Mouse (Mus musculus): ENCODE measurements around the gene Cdk17. TPM values are rescaled to one million over a fixed set of nuclear protein-coding genes. Genes with fewer than 3 reads are reported as not detected.

Gene Cdk17
- polyA plus RNA-seq, 1 experiment from 2014 or later: 67.8 TPM

DNA sequence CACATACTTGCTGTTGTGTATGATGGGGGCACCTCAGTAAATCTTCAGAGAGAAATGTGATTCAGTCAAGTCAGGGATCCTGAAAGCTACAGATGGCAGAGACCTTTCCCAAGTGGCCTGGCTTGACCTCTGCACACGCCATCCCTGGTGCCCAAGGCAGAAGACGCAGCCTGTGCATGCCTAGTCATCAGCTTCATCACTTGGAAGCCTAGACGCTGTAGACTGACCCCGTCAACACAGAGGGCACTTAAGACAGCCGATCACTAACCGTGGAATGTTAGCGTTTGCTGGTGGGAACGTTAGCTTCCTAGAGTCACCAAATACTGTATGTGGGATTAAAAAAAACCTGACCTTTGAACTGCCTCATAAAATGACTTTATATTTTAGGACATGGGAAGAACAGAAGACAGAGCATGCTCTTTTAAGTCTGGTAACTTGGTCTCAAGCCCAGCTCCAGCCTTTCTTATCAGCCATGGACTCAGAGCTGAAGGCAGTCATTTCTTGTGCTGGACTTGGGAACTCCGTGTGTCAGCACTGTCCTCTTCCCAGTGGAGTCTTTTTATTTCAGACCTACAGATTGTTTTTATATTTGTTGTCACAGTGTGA lies 78.6 kb downstream of the Cdk17 start:
- Histone ChIP-seq H3K9ac (replicated peaks; ENCODE audit: low read length) (no peak overlapping the region), H3K27ac (replicated peaks; ENCODE audit: low read depth, low read length) (no peak overlapping the region), H3K27me3 (ENCODE audit: control insufficient read depth, insufficient read depth, low read length) (no peaks in the 10 kb centered on the region), H3K4me3 (replicated peaks; ENCODE audit: low read depth, low read length) (no peak overlapping the region), H3K36me3 (ENCODE audit: control insufficient read depth, insufficient read depth, low read length) (peaks cover 61% of the 10 kb centered on the region), H3K4me2 (ENCODE audit: low read length) (no peak overlapping the region), H3K9me3 (ENCODE audit: control insufficient read depth, low read length) (no peaks in the 10 kb centered on the region), H3K4me1 (ENCODE audit: control insufficient read depth, insufficient read depth, low read length) (no peaks in the 10 kb centered on the region)
- ATAC-seq (ENCODE audit: low FRiP score, low TSS enrichment) (no peak), DNase-seq (no peak)
- WGBS: 84% methylated on average over 9 of the region's 9 CpGs

DNA sequence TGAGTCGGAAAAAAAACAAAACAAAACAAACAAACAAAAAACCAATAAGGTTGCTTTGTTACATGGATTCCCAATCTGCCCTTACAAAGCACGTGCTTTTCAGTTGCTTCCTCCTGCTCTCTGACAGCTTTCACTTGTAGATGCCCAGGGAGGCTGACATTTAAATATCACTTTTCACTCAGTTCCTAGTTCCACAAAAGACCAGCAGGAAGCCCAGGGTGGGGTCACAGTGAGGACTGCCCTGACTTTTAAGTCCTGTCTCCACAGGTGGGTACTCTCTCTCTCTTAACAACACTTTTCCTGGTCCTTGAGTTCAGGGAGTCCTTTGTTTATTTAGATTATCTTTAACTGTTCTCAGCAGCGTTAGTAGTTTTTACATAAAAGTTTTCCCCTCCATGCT lies 81.5 kb downstream of the Cdk17 start:
- Histone ChIP-seq H3K4me1 (ENCODE audit: control insufficient read depth, insufficient read depth, low read length) (no peaks in the 10 kb centered on the region), H3K27ac (replicated peaks; ENCODE audit: low read depth, low read length) (no peak overlapping the region), H3K9me3 (ENCODE audit: control insufficient read depth, low read length) (no peaks in the 10 kb centered on the region), H3K4me2 (ENCODE audit: low read length) (no peak overlapping the region), H3K36me3 (ENCODE audit: control insufficient read depth, insufficient read depth, low read length) (peaks cover 36% of the 10 kb centered on the region), H3K4me3 (replicated peaks; ENCODE audit: low read depth, low read length) (no peak overlapping the region), H3K9ac (replicated peaks; ENCODE audit: low read length) (no peak overlapping the region), H3K27me3 (ENCODE audit: control insufficient read depth, insufficient read depth, low read length) (no peaks in the 10 kb centered on the region)
- DNase-seq (no peak), ATAC-seq (ENCODE audit: low FRiP score, low TSS enrichment) (no peak)
- WGBS: 8% methylated on average over 3 of the region's 3 CpGs

DNA sequence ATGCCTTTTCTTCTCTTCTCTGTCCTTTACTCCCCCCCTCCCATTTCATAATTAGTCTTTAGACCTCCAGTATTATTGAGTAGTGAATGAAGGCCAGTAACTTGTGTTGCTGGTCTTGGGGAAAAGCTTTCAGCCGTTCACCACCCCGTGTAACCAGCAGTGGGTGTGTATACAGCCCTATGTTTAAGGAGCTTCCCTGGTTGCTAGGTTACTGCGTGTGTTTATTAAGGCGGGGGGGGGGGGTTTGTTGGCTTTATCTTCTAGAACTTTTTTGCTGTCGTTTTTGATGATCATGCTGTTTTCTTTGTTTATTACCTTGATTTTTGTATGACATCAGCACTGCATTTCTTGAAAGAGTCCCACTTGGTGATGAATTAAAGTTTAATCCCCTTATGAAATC lies 82.2 kb downstream of the Cdk17 start:
- Histone ChIP-seq H3K36me3 (ENCODE audit: control insufficient read depth, insufficient read depth, low read length) (peaks cover 31% of the 10 kb centered on the region), H3K27me3 (ENCODE audit: control insufficient read depth, insufficient read depth, low read length) (no peaks in the 10 kb centered on the region), H3K9ac (replicated peaks; ENCODE audit: low read length) (no peak overlapping the region), H3K4me3 (replicated peaks; ENCODE audit: low read depth, low read length) (no peak overlapping the region), H3K4me2 (ENCODE audit: low read length) (no peak overlapping the region), H3K4me1 (ENCODE audit: control insufficient read depth, insufficient read depth, low read length) (0 out of 2 replicates have a peak, but pooled peaks cover 3% of the 10 kb centered on the region), H3K9me3 (ENCODE audit: control insufficient read depth, low read length) (no peaks in the 10 kb centered on the region), H3K27ac (replicated peaks; ENCODE audit: low read depth, low read length) (no peak overlapping the region)
- 4% methylated on average over 5 of the region's 5 CpGs for WGBS
- DNase-seq: no peak
- no peak for ATAC-seq (ENCODE audit: low FRiP score, low TSS enrichment)

DNA sequence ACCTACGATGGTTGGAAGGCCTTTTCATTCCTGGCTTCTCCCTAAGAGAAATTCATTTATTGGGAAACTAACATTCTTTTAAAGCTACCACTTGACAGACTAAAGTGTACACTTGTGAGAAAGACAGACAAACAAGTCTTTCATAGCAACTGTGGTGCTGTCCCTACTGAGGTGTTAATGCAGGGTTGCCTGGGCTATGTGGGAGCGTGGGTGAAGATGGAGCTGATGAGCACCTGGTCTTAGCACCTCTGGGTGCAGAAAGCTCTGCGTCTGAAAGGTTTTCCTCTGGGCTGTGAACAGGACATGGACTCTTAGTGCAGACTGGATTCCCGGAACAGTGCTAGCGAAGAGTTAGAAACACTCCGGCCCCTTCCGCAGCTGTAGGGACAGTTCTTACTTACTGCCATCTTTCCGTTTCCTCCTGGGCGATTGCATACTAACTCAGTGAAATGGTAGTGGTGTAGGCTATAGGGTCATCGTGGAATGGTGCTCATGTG lies 83.6 kb downstream of the Cdk17 start:
- no peak overlapping the region for H3K9ac ChIP-seq (replicated peaks; ENCODE audit: low read length)
- DNase-seq: no peak
- ATAC-seq (ENCODE audit: low FRiP score, low TSS enrichment): no peak
- H3K4me3 ChIP-seq (replicated peaks; ENCODE audit: low read depth, low read length): no peak overlapping the region
- peaks cover 25% of the 10 kb centered on the region for H3K36me3 ChIP-seq (ENCODE audit: control insufficient read depth, insufficient read depth, low read length)
- 93% methylated on average over 10 of the region's 10 CpGs for WGBS
- H3K27me3 ChIP-seq (ENCODE audit: control insufficient read depth, insufficient read depth, low read length): no peaks in the 10 kb centered on the region
- 0 out of 2 replicates have a peak, but pooled peaks cover 3% of the 10 kb centered on the region for H3K4me1 ChIP-seq (ENCODE audit: control insufficient read depth, insufficient read depth, low read length)
- H3K9me3 ChIP-seq (ENCODE audit: control insufficient read depth, low read length): no peaks in the 10 kb centered on the region
- H3K27ac ChIP-seq (replicated peaks; ENCODE audit: low read depth, low read length): no peak overlapping the region
- H3K4me2 ChIP-seq (ENCODE audit: low read length): no peak overlapping the region

DNA sequence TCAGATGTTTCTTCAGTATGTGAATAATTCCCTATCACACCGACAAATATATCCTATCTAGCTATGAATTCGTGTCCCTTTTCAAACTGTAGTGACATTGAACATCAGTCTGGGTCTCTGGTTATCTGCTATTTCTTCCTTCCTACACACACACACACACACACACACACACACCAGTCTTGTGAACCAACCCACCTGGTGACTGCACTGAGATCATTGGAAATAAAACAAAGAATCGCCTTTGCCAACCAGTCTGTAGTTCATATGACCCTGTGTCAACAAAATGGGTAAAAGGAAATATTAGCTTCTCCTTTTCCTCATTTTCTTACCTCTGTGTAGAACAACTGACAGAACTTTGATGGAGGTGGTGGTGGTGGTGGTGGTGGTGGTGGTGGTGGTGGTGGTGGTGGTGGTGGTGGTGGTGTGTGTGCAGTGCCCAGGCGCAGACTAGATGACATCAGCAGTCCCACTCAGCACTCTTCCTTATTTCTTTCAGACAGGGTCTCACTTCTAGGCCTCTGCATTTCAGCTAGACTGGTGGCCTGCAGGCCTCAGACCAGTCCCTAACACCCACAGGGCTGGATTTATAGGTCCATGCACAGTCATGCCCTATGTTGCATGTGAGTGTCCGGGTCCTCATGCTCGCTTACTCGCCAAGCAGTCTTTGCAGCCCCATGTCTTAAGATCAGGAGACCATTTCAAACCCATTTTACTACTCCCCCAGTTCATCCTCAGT lies 85.7 kb downstream of the Cdk17 start:
- H3K9me3 ChIP-seq (ENCODE audit: control insufficient read depth, low read length): no peaks in the 10 kb centered on the region
- no peaks in the 10 kb centered on the region for H3K27me3 ChIP-seq (ENCODE audit: control insufficient read depth, insufficient read depth, low read length)
- no peak overlapping the region for H3K4me3 ChIP-seq (replicated peaks; ENCODE audit: low read depth, low read length)
- no peak for DNase-seq
- H3K4me1 ChIP-seq (ENCODE audit: control insufficient read depth, insufficient read depth, low read length): 0 out of 2 replicates have a peak, but pooled peaks cover 3% of the 10 kb centered on the region
- H3K27ac ChIP-seq (replicated peaks; ENCODE audit: low read depth, low read length): no peak overlapping the region
- H3K9ac ChIP-seq (replicated peaks; ENCODE audit: low read length): no peak overlapping the region
- 97% methylated on average over 7 of the region's 7 CpGs for WGBS
- ATAC-seq (ENCODE audit: low FRiP score, low TSS enrichment): no peak
- H3K36me3 ChIP-seq (ENCODE audit: control insufficient read depth, insufficient read depth, low read length): peaks cover 13% of the 10 kb centered on the region
- no peak overlapping the region for H3K4me2 ChIP-seq (ENCODE audit: low read length)

DNA sequence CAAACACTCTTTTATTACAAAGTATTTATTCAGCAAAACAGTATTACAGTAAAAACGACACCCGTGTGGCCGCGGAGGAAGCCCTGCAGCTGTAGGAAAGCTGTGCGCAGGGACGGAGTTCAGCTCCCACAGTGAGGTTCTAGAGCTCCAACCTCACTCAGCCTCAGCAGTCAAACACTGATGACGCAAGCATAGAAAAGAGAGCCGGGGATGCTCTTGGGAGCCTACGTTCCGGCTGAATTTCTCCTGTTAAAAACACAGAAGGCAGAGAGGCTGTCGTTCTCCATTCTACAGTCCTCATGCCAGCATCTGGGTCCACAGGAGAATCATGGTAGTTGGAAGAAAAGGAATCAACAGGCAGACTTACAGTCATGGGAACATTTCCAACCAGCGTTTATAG lies 86.7 kb downstream of the Cdk17 start:
- no peaks in the 10 kb centered on the region for H3K9me3 ChIP-seq (ENCODE audit: control insufficient read depth, low read length)
- no peak overlapping the region for H3K9ac ChIP-seq (replicated peaks; ENCODE audit: low read length)
- DNase-seq (no peak), ATAC-seq (ENCODE audit: low FRiP score, low TSS enrichment) (no peak)
- no peaks in the 10 kb centered on the region for H3K27me3 ChIP-seq (ENCODE audit: control insufficient read depth, insufficient read depth, low read length)
- H3K4me1 ChIP-seq (ENCODE audit: control insufficient read depth, insufficient read depth, low read length): 0 out of 2 replicates have a peak, but pooled peaks cover 3% of the 10 kb centered on the region
- H3K4me2 ChIP-seq (ENCODE audit: low read length): no peak overlapping the region
- no peak overlapping the region for H3K27ac ChIP-seq (replicated peaks; ENCODE audit: low read depth, low read length)
- H3K4me3 ChIP-seq (replicated peaks; ENCODE audit: low read depth, low read length): no peak overlapping the region
- H3K36me3 ChIP-seq (ENCODE audit: control insufficient read depth, insufficient read depth, low read length): peaks cover 9% of the 10 kb centered on the region
- WGBS: 89% methylated on average over 12 of the region's 12 CpGs

DNA sequence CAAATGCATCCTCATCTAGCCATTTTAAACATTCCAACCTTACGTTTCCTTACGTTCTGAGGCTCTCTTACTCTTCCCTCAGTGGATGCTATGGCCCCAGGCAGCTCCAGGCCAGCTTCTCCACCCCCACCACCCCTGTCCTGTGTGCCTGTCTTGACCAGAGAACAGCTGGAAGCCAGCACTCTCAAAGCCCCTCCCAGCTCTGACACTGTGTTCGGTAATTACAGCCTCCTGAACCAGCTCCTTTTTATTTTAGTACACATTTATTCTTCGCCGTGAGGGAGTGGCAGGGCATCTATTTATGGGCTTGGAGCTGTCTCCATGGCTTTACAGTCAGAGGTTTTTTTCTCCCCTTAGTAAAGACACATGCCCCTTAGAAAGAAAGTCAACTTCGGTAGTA lies 87.2 kb downstream of the Cdk17 start:
- H3K4me2 ChIP-seq (ENCODE audit: low read length): no peak overlapping the region
- H3K4me1 ChIP-seq (ENCODE audit: control insufficient read depth, insufficient read depth, low read length): 0 out of 2 replicates have a peak, but pooled peaks cover 3% of the 10 kb centered on the region
- ATAC-seq (ENCODE audit: low FRiP score, low TSS enrichment) (no peak), DNase-seq (no peak)
- H3K4me3 ChIP-seq (replicated peaks; ENCODE audit: low read depth, low read length): no peak overlapping the region
- 67% methylated on average over 6 of the region's 6 CpGs for WGBS
- no peaks in the 10 kb centered on the region for H3K9me3 ChIP-seq (ENCODE audit: control insufficient read depth, low read length)
- H3K9ac ChIP-seq (replicated peaks; ENCODE audit: low read length): no peak overlapping the region
- no peak overlapping the region for H3K27ac ChIP-seq (replicated peaks; ENCODE audit: low read depth, low read length)
- H3K36me3 ChIP-seq (ENCODE audit: control insufficient read depth, insufficient read depth, low read length): peaks cover 9% of the 10 kb centered on the region; the same call in 1 of the 2 replicates
- no peaks in the 10 kb centered on the region for H3K27me3 ChIP-seq (ENCODE audit: control insufficient read depth, insufficient read depth, low read length)

DNA sequence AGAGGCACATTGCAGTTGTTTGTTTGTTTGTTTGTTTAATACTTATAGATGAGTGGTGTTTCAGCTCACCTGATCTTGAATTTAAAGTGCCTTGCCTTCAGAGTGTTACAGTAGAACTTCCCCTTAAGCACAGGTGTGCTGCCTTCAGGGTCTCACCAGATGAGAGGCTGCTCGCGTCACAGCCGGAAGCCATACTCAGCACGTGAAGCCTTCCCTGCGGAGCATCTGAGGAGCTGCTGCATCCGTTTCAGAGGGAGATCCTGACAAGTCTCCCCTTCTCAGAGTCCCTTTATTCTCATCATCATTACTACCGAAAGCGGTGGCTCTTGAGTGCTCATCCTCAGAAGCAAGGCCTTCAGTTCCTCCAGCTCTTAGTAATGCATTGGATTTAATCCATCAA lies 87.7 kb downstream of the Cdk17 start:
- Histone ChIP-seq H3K4me2 (ENCODE audit: low read length) (no peak overlapping the region), H3K4me3 (replicated peaks; ENCODE audit: low read depth, low read length) (no peak overlapping the region), H3K27ac (replicated peaks; ENCODE audit: low read depth, low read length) (no peak overlapping the region), H3K27me3 (ENCODE audit: control insufficient read depth, insufficient read depth, low read length) (no peaks in the 10 kb centered on the region), H3K9ac (replicated peaks; ENCODE audit: low read length) (no peak overlapping the region), H3K9me3 (ENCODE audit: control insufficient read depth, low read length) (no peaks in the 10 kb centered on the region), H3K4me1 (ENCODE audit: control insufficient read depth, insufficient read depth, low read length) (0 out of 2 replicates have a peak, but pooled peaks cover 3% of the 10 kb centered on the region), H3K36me3 (ENCODE audit: control insufficient read depth, insufficient read depth, low read length) (peaks cover 9% of the 10 kb centered on the region; the same call in 1 of the 2 replicates)
- WGBS: 80% methylated on average over 8 of the region's 8 CpGs
- DNase-seq: no peak
- ATAC-seq (ENCODE audit: low FRiP score, low TSS enrichment): no peak
